Mouse (Mus musculus) brain, embryonic 14.5 days (tissue): ENCODE measurements around the gene Zfp1.

Source experiments
- CTCF ChIP-seq: fragments of 200-500 bp; IDR thresholded peaks from 2 replicates; pipeline ENCODE4 v1.5.1; 2012; ENCODE audit warnings: inconsistent platforms, mild to moderate bottlenecking, moderate library complexity, borderline replicate concordance; ENCODE audit not compliant: insufficient read depth, insufficient read length; ENCODE audit errors: extremely low read depth
- POLR2A ChIP-seq: fragments of 200-500 bp; IDR thresholded peaks from 2 replicates; pipeline ENCODE4 v1.6.1; 2012; ENCODE audit warnings: mild to moderate bottlenecking, inconsistent platforms, borderline replicate concordance; ENCODE audit not compliant: poor library complexity, insufficient read depth, insufficient read length, severe bottlenecking; ENCODE audit errors: extremely low read depth

DNA sequence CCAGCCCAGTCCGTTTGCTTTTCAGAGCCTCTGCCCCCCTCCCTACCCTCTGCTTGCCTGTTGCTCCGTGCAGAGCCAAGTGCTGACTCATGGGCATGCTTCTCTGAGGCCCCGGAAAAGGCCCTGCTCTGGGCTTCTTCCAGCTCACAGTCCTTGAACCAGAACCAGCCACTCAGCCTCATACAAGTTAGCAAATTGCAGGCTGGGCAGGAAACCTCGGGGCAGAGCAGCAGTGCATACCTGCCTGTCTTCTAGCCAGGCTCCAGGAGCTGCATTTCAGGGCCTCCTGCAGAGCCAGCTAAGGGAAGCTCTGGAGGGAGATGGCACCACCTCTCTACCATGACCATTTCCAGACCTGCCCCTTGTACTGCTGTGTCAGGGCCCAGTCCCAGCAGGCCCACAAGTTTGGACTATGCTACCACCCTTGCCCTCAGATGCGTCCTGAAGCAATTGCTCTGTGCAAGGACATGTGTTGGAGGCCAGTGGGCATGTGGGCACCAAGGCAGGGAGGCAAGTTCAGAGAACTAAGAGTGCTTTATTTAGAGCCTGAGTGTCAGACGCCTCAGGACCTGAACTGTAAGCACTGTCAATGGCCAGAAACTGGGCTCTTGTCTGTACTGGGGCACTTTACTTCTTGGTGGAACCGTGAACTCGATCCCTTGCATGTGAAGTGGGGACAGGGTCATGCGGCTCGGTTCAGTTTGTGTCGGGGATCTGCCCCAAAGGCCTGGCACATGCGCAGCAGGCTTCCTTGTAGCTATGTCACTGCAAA lies 18.9 kb upstream of the Zfp1 start:
- TF ChIP-seq POLR2A (no peak), CTCF (no peak)
